Mouse (Mus musculus) testis, postnatal 10 days (tissue): ENCODE data around the gene Ctdnep1.
"Not testable (repeated sequence)": the region's sequence is repeated elsewhere in the genome, so short reads cannot be mapped to it uniquely, and the experiment has no call there.

Experiments used
- DNase-seq: peaks from one replicate; pipeline ENCODE4 v3.0.0; 2021; ENCODE audit warnings: low spot score

Gene Ctdnep1

GRCm38 (mm10) chr11:69950807-69951459 is 30.0 kb upstream of the Ctdnep1 start:
- peak; percentile 67 for DNase-seq

- no peak for DNase-seq
Observed at GRCm38 (mm10) chr11:69952274-69952673, 28.7 kb upstream of the Ctdnep1 start.

GRCm38 (mm10) chr11:69953267-69953915 is 27.6 kb upstream of the Ctdnep1 start:
- no peak for DNase-seq

GRCm38 (mm10) chr11:69955618-69956017 is 25.3 kb upstream of the Ctdnep1 start:
- DNase-seq: not testable (repeated sequence)

GRCm38 (mm10) chr11:69956218-69956617 is 24.7 kb upstream of the Ctdnep1 start:
- DNase-seq: no peak

- no peak for DNase-seq
Observed at GRCm38 (mm10) chr11:69960616-69961015, 20.3 kb upstream of the Ctdnep1 start.

GRCm38 (mm10) chr11:69961841-69962240 is 19.1 kb upstream of the Ctdnep1 start:
- DNase-seq: no peak

- no peak for DNase-seq
Observed at GRCm38 (mm10) chr11:69964650-69965270, 16.2 kb upstream of the Ctdnep1 start, which contains the start of gene Cldn7. Cldn7 (plus strand) TSS chr11:69964779.

- peak; percentile 49 for DNase-seq
Observed at GRCm38 (mm10) chr11:69965271-69966005, 15.5 kb upstream of the Ctdnep1 start.

- DNase-seq: peak; percentile 78
Observed at GRCm38 (mm10) chr11:69966006-69966859, 14.7 kb upstream of the Ctdnep1 start.

GRCm38 (mm10) chr11:69966860-69967517 is 14.0 kb upstream of the Ctdnep1 start:
- no peak for DNase-seq

- no peak for DNase-seq
Observed at GRCm38 (mm10) chr11:69968793-69969192, 12.2 kb upstream of the Ctdnep1 start.

- DNase-seq: no peak
Observed at GRCm38 (mm10) chr11:69970222-69970621, 10.7 kb upstream of the Ctdnep1 start.

GRCm38 (mm10) chr11:69970775-69971174 is 10.2 kb upstream of the Ctdnep1 start:
- DNase-seq: no peak

- no peak for DNase-seq
Observed at GRCm38 (mm10) chr11:69974907-69975306, 6.0 kb upstream of the Ctdnep1 start.

GRCm38 (mm10) chr11:69976271-69976670 is 4.7 kb upstream of the Ctdnep1 start:
- no peak for DNase-seq

- no peak for DNase-seq
Observed at GRCm38 (mm10) chr11:69979827-69980195, 1.1 kb upstream of the Ctdnep1 start.

- peak; percentile 99 for DNase-seq
Observed at GRCm38 (mm10) chr11:69980196-69981140, 488 bp upstream of the Ctdnep1 start.

GRCm38 (mm10) chr11:69982225-69982624 is 1.3 kb downstream of the Ctdnep1 start, which contains the start of gene Elp5:
Elp5 (minus strand) TSS chr11:69982517.
- no peak for DNase-seq

- DNase-seq: no peak
Observed at GRCm38 (mm10) chr11:69982877-69983276, 1.9 kb downstream of the Ctdnep1 start.
